Mouse (Mus musculus): ENCODE measurements around the gene Tmcc3. TPM values are rescaled to one million over a fixed set of nuclear protein-coding genes. Genes with fewer than 3 reads are reported as not detected.

Gene Tmcc3
- total RNA-seq, 2 experiments from 2014 or later, result 52.9 to 56.6 TPM

GRCm38 (mm10) chr10:94546617-94547016, 234.9 kb downstream of the Tmcc3 start:
- DNase-seq (ENCODE audit: low spot score in 2 of 2), result no peak

GRCm38 (mm10) chr10:94549511-94550232, 237.9 kb downstream of the Tmcc3 start:
- DNase-seq (ENCODE audit: low spot score in 2 of 2), result peak in 1 of 2 experiments; percentile 68

DNA sequence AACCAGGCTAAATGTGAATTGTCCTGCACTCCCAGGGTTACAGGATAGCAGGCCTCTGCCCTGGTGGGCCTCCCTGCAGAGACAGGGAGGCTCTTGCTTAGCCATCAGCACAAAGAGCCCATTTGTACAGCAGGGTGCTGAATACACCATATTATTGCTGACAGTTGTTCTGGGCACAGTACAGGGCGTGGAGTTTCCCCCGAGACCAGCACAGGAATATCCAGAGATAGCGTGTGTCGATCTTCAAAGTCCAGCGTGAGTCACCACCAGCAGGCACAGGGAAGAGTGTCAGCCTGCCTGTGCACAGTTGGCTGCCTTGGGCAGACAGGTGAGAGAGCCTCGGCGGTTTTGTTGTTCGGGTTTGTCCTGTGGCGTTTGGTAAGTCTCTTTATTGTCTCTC, 238.9 kb downstream of the Tmcc3 start:
- peak in 1 of 2 experiments; percentile 31 for DNase-seq (ENCODE audit: low spot score in 2 of 2)

DNA sequence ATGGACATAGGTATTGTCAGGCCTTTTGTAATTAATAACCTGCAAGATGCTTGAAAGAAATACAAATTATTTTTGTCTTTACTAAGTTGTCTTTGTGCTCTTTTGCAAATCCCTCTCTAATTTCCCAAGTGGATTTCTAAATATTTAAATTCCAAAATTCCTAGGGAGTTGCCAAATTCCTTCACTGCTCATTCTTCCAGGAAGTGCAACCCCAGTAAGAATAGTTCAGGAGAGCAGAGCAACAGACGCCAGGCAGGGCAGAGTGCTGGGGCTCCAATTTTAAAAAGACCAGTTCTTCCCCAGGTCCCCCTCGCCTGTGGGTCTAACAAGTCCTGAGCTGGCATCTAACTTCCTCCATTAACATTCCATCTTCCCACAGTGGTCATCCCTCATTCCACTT, 239.3 kb downstream of the Tmcc3 start:
- no peak for DNase-seq (ENCODE audit: low spot score in 2 of 2)

GRCm38 (mm10) chr10:94551511-94551910, 239.8 kb downstream of the Tmcc3 start:
- DNase-seq (ENCODE audit: low spot score in 2 of 2), result no peak

- no peak for DNase-seq (ENCODE audit: low spot score in 2 of 2)
Measured at GRCm38 (mm10) chr10:94551924-94552523, 240.3 kb downstream of the Tmcc3 start.

DNA sequence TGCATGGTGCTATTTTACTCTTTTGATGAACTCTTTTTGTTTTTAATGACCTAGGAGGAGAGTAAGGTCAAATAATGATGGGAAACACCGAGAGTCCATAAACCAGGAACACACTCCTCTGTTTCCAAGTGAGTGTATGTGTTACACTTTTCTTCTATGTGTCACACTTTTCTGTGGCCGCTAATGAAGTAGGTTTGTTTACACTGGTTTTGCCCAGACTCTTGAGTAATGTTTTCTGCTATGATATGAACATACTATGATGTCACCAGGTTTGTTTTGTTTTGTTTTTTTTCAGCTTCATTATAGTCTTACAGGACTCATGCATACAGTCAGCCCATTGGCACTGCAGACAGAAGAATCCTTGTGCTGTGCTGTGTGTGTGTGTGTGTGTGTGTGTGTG, 243.6 kb downstream of the Tmcc3 start:
- no peak for DNase-seq (ENCODE audit: low spot score in 2 of 2)

DNA sequence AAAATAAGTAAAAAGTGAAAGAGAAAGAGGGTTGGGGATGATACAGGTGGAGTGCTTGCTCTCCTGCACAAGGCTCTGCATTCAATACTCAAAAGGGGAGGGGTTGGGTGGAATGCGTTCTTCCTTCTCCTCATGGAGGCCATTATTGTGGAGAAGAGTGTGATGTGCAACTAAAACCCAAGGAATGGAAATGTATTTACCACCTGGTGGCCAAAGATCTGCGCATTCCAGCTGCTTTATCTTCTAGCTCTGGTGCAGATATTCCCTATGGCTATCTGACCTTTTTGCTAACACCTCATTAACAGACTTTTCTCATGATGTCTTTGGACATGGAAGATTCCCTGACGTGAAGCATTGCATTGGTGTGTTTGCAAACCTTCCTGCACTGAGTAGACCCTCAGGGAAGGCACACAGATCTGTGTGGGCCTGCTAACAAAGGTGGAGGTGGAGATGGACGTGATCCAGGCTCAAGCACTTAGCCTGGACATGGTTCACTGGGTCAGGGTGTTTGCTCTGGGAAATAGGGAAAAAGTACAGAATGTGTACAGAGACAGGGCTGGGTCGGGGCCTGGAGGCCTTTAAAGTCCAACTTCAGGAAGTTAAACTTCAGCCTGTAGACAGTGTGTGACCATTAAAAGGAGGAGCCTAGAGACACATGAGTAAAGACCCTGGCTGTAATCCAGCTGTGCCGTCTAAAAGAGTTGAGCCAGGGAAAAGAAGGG, 245.8 kb downstream of the Tmcc3 start:
- no peak for DNase-seq (ENCODE audit: low spot score in 2 of 2)

- DNase-seq (ENCODE audit: low spot score in 2 of 2), result peak in 1 of 2 experiments; percentile 81
Measured at GRCm38 (mm10) chr10:94558826-94559225, 247.1 kb downstream of the Tmcc3 start.

- DNase-seq (ENCODE audit: low spot score in 2 of 2), result no peak
Measured at GRCm38 (mm10) chr10:94561351-94561750, 249.6 kb downstream of the Tmcc3 start.

- DNase-seq (ENCODE audit: low spot score in 2 of 2), result no peak
Measured at GRCm38 (mm10) chr10:94562188-94562587, 250.4 kb downstream of the Tmcc3 start.

DNA sequence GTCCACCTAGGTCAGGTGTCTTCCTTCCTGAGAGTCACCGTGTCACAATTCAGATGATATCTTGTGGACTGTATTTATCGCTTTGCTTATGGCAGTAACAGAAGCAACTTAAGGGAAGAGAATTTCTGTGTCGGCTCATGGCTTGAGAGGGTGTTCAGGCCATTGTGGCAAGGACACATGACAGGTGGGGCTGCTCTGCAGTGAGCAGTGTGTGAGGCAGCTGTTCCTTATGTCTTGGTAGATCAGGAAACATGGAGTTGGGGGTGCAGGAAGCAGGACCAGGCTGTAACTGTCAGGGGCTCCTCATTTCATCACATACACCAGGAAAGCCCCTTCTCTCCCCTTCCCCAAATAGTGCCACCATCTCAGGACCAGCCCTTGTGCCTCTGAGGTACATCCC, 251.2 kb downstream of the Tmcc3 start:
- no peak for DNase-seq (ENCODE audit: low spot score in 2 of 2)

DNA sequence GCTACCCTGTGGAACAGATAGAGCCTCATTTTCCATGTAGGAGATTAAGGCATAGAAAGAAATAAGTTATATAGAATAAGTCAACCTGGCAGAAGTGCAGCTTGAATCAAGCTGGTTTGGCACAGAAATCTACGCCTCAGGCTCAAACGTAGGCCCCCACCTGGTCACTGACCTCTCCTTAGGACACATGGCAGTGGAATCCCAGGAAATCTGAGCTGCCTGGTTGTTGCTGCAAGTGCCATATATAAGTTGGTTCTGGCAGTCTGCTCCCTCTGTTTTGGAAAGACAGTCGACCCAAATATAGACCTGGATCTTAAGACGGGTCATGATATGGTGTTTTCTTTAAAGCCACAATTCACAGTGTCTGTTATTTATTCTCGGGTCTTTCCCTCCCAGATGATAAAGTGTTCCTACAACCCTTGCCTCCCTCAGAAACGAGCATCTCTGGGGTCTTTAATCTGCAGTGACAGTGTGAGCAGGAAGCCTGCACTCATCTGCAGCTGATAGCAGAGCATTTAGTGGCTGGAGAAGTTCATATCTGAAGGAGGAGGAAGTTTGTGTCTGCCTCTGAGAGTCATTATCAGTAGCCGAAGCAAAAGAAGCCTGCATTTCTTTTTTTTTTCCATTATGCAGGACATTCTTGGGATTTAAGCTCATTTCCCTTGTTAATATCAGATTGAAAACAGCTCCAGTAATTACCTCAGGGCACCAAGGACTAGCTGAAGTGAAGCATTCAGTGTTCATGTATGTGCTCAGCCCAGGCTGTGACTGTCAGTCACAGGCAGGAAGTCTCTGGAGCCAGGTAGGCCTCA, 253.9 kb downstream of the Tmcc3 start:
- DNase-seq (ENCODE audit: low spot score in 2 of 2), result no peak

GRCm38 (mm10) chr10:94566222-94566868, 254.6 kb downstream of the Tmcc3 start:
- no peak for DNase-seq (ENCODE audit: low spot score in 2 of 2)

DNA sequence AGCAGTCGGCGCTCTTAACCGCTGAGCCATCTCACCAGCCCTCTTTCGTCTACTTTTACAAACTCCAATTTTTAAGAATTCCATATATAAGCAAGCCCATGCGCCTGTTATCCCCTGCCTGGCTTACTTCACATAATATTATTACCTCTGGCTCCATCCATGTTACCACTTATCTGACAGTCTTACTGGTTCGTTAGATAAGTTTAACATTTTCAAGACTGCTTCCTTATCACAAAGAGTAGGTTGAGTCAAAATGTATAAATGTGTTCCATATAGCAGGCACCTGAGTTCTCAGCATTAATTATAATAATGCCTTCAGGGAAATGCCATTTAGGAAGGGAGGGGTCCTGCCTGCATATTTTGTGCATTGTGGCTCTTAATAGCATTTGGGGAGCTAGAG, 255.5 kb downstream of the Tmcc3 start:
- no peak for DNase-seq (ENCODE audit: low spot score in 2 of 2)

DNA sequence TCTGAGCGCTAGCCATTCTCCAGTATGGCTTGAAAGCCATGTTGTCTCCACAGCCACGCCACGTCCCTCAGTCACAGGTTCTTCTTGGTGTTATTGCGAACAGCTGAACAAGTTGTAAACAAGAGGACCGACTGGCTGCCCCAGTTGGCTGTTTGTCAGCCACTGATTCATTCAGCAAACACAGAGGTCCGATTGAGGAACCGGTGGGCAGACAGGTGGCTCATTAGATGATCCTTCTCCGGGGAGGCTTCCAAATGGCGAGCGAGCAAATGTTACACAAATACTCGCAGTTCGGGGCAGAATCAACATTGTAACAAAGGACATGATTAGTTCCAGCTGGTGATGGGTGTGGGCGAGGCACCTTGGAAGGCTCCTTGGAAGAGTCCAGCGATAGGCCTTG, 256.2 kb downstream of the Tmcc3 start:
- no peak for DNase-seq (ENCODE audit: low spot score in 2 of 2)

GRCm38 (mm10) chr10:94568867-94569266, 257.1 kb downstream of the Tmcc3 start:
- DNase-seq (ENCODE audit: low spot score in 2 of 2), result no peak

DNA sequence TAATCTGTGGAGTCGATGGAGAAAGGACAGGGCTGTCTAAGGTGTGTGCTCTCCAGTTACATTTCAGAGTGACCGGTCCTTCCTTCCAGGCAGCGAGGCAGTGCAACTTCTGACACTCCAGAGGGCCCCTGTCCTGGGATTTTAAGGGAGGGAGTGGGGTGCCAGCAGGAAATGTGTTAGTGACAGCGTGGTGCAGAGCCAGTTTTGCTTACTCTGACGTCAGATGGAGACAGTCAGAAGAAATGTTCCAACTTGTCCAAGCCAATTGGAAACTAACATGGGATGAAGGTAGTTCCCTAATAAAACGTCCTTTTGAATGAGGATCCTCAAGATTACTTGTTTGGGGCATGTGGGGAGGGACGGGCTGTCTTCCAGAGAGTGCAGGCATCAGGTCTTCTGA, 258.0 kb downstream of the Tmcc3 start:
- no peak for DNase-seq (ENCODE audit: low spot score in 2 of 2)

- no peak for DNase-seq (ENCODE audit: low spot score in 2 of 2)
Measured at GRCm38 (mm10) chr10:94571927-94572620, 260.3 kb downstream of the Tmcc3 start.

DNA sequence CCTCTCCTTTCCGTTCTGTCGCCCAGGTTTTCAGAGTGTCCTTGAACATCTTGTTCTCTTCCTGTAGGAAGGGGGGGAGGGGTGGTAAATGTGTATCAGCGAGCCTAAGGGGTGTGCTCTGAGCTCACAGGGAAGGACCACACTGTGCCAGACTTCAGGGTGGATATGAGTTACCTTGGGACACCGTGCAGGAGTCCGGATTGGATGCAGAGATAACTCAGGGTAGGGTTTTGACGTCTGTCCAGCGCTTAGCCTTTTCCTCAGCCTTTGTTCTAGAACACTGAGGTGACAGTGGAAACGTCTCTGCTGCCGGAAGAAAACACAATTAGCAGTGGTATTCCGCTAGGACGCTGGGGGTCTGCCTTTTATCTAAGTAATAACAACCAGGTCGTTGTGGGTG, 261.0 kb downstream of the Tmcc3 start:
- DNase-seq (ENCODE audit: low spot score in 2 of 2), result no peak
